Mouse (Mus musculus) limb, embryonic 14.5 days (tissue): ENCODE measurements at regions not wholly inside any gene's neighbourhood (a gene's known extent, or its start where the extent isn't known, plus 50 kb on each side); places are given as distances from the start of the nearest gene placed in this dataset.
"Not testable (repeated sequence)": the region's sequence is repeated elsewhere in the genome, so short reads cannot be mapped to it uniquely, and the experiment has no call there.

Source experiments
- ATAC-seq: fragments of 200-750 bp; cut with Nextera tagmentation; 2 replicates; pipeline ENCODE4 v1.8.0; 2017; ENCODE audit warnings: low read depth, moderate number of reproducible peaks, moderate TSS enrichment; ENCODE audit not compliant: low FRiP score
- DNase-seq: peaks from one replicate; pipeline ENCODE4 v3.0.0-alpha.2; 2015; ENCODE audit warnings: low spot score
- H3K27ac ChIP-seq: fragments of 300-500 bp; sonication (generic); replicated peaks from 2 replicates; pipeline ENCODE4 v1.5.1; 2014; ENCODE audit warnings: low read depth, mild to moderate bottlenecking, low read length, moderate library complexity, mixed read lengths
- H3K27me3 ChIP-seq: fragments of 300-500 bp; sonication (generic); 2 replicates; pipeline ENCODE4 v1.6.1; 2014; ENCODE audit warnings: low read length, mixed read lengths; ENCODE audit not compliant: control insufficient read depth, insufficient read depth
- H3K36me3 ChIP-seq: fragments of 300-500 bp; sonication (generic); 2 replicates; pipeline ENCODE4 v1.6.1; 2014; ENCODE audit warnings: mild to moderate bottlenecking, low read length, moderate library complexity, mixed read lengths; ENCODE audit not compliant: control insufficient read depth, insufficient read depth
- H3K4me1 ChIP-seq: fragments of 300-500 bp; sonication (generic); 2 replicates; pipeline ENCODE4 v1.6.1; 2014; ENCODE audit warnings: antibody characterized with exemption, low read length, mixed read lengths; ENCODE audit not compliant: control insufficient read depth, insufficient read depth
- H3K4me2 ChIP-seq: fragments of 300-500 bp; sonication (generic); replicated peaks from 2 replicates; pipeline ENCODE4 v1.6.1; 2014; ENCODE audit warnings: low read depth, mild to moderate bottlenecking, low read length, moderate library complexity; ENCODE audit not compliant: severe bottlenecking
- H3K4me3 ChIP-seq: fragments of 300-500 bp; sonication (generic); replicated peaks from 2 replicates; pipeline ENCODE4 v1.5.1; 2014; ENCODE audit warnings: low read length
- H3K9ac ChIP-seq: fragments of 300-500 bp; sonication (generic); 2 replicates; pipeline ENCODE4 v1.6.1; 2014; ENCODE audit warnings: mild to moderate bottlenecking, low read depth, low read length, moderate library complexity; ENCODE audit not compliant: severe bottlenecking
- H3K9me3 ChIP-seq: fragments of 300-500 bp; sonication (generic); 2 replicates; pipeline ENCODE4 v1.6.1; 2016; ENCODE audit warnings: low read length; ENCODE audit not compliant: control insufficient read depth
- POLR2A ChIP-seq: fragments of 200-500 bp; IDR thresholded peaks from 2 replicates; pipeline ENCODE4 v1.8.0; 2012; ENCODE audit warnings: inconsistent platforms, mild to moderate bottlenecking, moderate library complexity, borderline replicate concordance; ENCODE audit not compliant: insufficient read depth, insufficient read length; ENCODE audit errors: extremely low read depth
- WGBS: fragments of 180-500 bp; shearing (Covaris S2); extraction: QIAGEN DNeasy Blood & Tissue Kit; methylation state at CpG from one replicate; pipeline ENCODE4 v1.1.7; 2014; 5-methylcytosine and 5-hydroxymethylcytosine counted together

GRCm38 (mm10) chr13:44676041-44676440, 53.2 kb upstream of the Jarid2 start:
- H3K9ac ChIP-seq: no peak overlapping the region
- ATAC-seq: no peak
- H3K4me2 ChIP-seq: no peak overlapping the region
- no peaks in the 10 kb centered on the region for H3K9me3 ChIP-seq
- peaks cover 13% of the 10 kb centered on the region for H3K4me1 ChIP-seq
- no peak overlapping the region for H3K27ac ChIP-seq
- no peak for DNase-seq
- no peaks in the 10 kb centered on the region for H3K27me3 ChIP-seq
- WGBS: 88% methylated on average over 6 of the region's 6 CpGs
- no peak for TF ChIP-seq POLR2A
- H3K4me3 ChIP-seq: no peak overlapping the region
- H3K36me3 ChIP-seq: no peaks in the 10 kb centered on the region

GRCm38 (mm10) chr13:44678121-44678520, 51.2 kb upstream of the Jarid2 start:
- 82% methylated on average over 3 of the region's 3 CpGs for WGBS
- no peaks in the 10 kb centered on the region for H3K36me3 ChIP-seq
- no peak for TF ChIP-seq POLR2A

GRCm38 (mm10) chr13:44679457-44679856, 49.8 kb upstream of the Jarid2 start:
- DNase-seq, H3K27me3 ChIP-seq, H3K9me3 ChIP-seq, ATAC-seq, H3K4me2 ChIP-seq, H3K9ac ChIP-seq, H3K4me1 ChIP-seq, H3K27ac ChIP-seq, H3K36me3 ChIP-seq, H3K4me3 ChIP-seq: not testable (repeated sequence)
- 96% methylated on average over 7 of the region's 7 CpGs for WGBS

More at GRCm38 (mm10) chr13:44678121-44678520, 51.2 kb upstream of the Jarid2 start:
- peaks cover 15% of the 10 kb centered on the region for H3K4me1 ChIP-seq
- H3K9me3 ChIP-seq: no peaks in the 10 kb centered on the region
- H3K27me3 ChIP-seq: no peaks in the 10 kb centered on the region
- no peak overlapping the region for H3K4me3 ChIP-seq
- H3K4me2 ChIP-seq: no peak overlapping the region
- ATAC-seq (no peak), DNase-seq (no peak)
- no peak overlapping the region for H3K27ac ChIP-seq
- H3K9ac ChIP-seq: no peak overlapping the region
